Mouse (Mus musculus) limb, embryonic 11.5 days (tissue): ENCODE data around the gene Cyp1a1. TPM values are rescaled to one million over a fixed set of nuclear protein-coding genes. Genes with fewer than 3 reads are reported as not detected.

Experiments used
- ATAC-seq: fragments of 200-750 bp; cut with Nextera tagmentation; 2 replicates; pipeline ENCODE4 v1.8.0; 2017; ENCODE audit warnings: low read depth; ENCODE audit not compliant: insufficient number of reproducible peaks, low FRiP score, low TSS enrichment
- DNase-seq: peaks from one replicate; pipeline ENCODE4 v3.0.0-alpha.2; 2015; ENCODE audit warnings: low spot score
- H3K27ac ChIP-seq: fragments of 300-500 bp; sonication (generic); replicated peaks from 2 replicates; pipeline ENCODE4 v1.5.1; 2014; ENCODE audit warnings: low read depth, mild to moderate bottlenecking, low read length
- H3K27me3 ChIP-seq: fragments of 300-500 bp; sonication (generic); 2 replicates; pipeline ENCODE4 v1.6.1; 2014; ENCODE audit warnings: mild to moderate bottlenecking, low read length, mixed read lengths; ENCODE audit not compliant: control insufficient read depth, insufficient read depth
- H3K36me3 ChIP-seq: fragments of 300-500 bp; sonication (generic); 2 replicates; pipeline ENCODE4 v1.6.1; 2014; ENCODE audit warnings: mild to moderate bottlenecking, low read length, moderate library complexity, mixed read lengths; ENCODE audit not compliant: control insufficient read depth, insufficient read depth
- H3K4me1 ChIP-seq: fragments of 300-500 bp; sonication (generic); 2 replicates; pipeline ENCODE4 v1.6.1; 2014; ENCODE audit warnings: low read length, mixed read lengths; ENCODE audit not compliant: control insufficient read depth, insufficient read depth
- H3K4me2 ChIP-seq: fragments of 300-500 bp; sonication (generic); 2 replicates; pipeline ENCODE4 v1.6.1; 2014; ENCODE audit warnings: low read depth, mild to moderate bottlenecking, moderate library complexity; ENCODE audit not compliant: severe bottlenecking
- H3K4me3 ChIP-seq: fragments of 300-500 bp; sonication (generic); 2 replicates; pipeline ENCODE4 v1.5.1; 2014; ENCODE audit warnings: low read depth, low read length
- H3K9ac ChIP-seq: fragments of 300-500 bp; sonication (generic); 2 replicates; pipeline ENCODE4 v1.6.1; 2014; ENCODE audit warnings: mild to moderate bottlenecking, low read length
- H3K9me3 ChIP-seq: fragments of 300-500 bp; sonication (generic); 2 replicates; pipeline ENCODE4 v1.6.1; 2016; ENCODE audit warnings: low read length; ENCODE audit not compliant: control insufficient read depth
- WGBS: fragments of 180-500 bp; shearing (Covaris S2); extraction: QIAGEN DNeasy Blood & Tissue Kit; methylation state at CpG from one replicate; pipeline ENCODE4 v1.1.7; 2014; 5-methylcytosine and 5-hydroxymethylcytosine counted together
- polyA plus RNA-seq: library from polyadenylated mRNA; unstranded; fragments of >200 nt; fragmentation: Nextera tagmentation; extraction: Ambion mirVana; gene quantifications from 2 replicates; pipeline ENCODE4 v1.2.1, GENCODE M21; 2014

Gene Cyp1a1
- polyA plus RNA-seq, 1 experiment from 2014 or later, result not detected

DNA sequence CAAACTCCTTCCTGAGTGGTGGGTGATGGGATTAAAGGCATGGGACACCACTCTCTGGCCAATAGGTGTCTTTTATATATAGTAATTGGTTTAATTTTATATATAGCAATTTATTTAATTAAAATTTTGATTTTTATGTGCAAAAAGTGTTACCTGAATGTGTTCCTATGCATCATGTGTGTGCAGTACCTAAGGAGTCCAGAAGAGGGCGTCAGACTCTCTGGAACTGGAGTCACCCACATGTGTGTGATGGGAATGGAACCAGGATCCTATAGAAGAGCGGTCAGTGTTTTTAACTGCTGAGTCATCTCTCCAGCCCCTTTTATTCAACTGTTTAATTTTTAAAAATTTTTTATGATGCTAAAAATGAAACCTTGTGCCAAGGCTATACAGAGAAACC is 24.5 kb downstream of the Cyp1a1 start:
- no peak overlapping the region for H3K4me2 ChIP-seq
- ATAC-seq (no peak), DNase-seq (no peak)
- H3K9ac ChIP-seq, result no peak overlapping the region
- peaks cover 6% of the 10 kb centered on the region; the same call in 1 of the 2 replicates for H3K4me1 ChIP-seq
- 83% methylated on average over 2 of the region's 2 CpGs for WGBS
- H3K36me3 ChIP-seq, result peaks cover 12% of the 10 kb centered on the region; the same call in 1 of the 2 replicates
- no peaks in the 10 kb centered on the region for H3K27me3 ChIP-seq
- no peak overlapping the region for H3K27ac ChIP-seq
- no peaks in the 10 kb centered on the region for H3K9me3 ChIP-seq
- no peak overlapping the region for H3K4me3 ChIP-seq

DNA sequence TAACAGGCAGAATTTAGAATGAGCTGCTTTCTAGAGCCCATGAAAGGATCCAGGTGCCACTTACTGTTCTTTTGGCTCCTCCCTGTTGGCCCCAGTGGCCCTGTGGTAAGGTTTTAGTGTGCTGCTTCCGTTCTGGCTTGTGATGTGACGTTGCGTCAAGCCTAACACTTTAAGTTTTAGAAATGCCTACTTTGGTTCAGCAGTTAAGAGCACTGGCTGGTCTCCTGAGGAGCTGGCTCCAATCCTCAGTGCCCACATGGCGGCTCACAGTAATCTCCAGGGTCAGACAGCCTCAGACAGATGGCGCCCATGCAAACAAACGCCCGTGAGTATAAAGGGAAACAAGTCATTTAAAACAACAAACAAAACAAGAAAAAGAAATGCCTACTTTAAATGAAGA is 30.7 kb downstream of the Cyp1a1 start:
- H3K9me3 ChIP-seq, result no peaks in the 10 kb centered on the region
- no peak overlapping the region for H3K4me2 ChIP-seq
- WGBS, result 91% methylated on average over 7 of the region's 7 CpGs
- H3K4me1 ChIP-seq, result no peaks in the 10 kb centered on the region
- H3K27me3 ChIP-seq, result no peaks in the 10 kb centered on the region
- no peak overlapping the region for H3K4me3 ChIP-seq
- ATAC-seq (no peak), DNase-seq (no peak)
- no peak overlapping the region for H3K9ac ChIP-seq
- H3K36me3 ChIP-seq, result peaks cover 17% of the 10 kb centered on the region
- no peak overlapping the region for H3K27ac ChIP-seq

DNA sequence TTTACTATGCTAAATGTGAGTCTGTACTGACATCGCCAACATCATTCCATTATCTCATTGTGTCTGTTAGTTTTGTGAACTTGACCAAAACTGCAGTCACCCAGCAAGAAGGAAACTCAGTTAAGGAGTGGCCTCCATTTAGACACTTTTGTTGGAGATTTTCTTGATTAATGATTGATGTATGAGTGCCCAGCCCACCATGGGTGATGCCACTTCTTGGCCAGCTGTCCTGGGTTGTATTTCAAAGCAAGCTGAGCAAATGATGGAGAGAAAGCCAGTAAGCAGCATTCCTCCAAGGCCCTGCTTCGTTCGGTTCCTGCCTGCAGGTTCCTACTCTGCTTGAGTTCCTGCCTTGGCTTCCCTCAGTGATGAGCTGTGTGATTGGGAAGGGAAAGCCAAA is 33.0 kb downstream of the Cyp1a1 start:
- Histone ChIP-seq H3K27ac (no peak overlapping the region), H3K9me3 (no peaks in the 10 kb centered on the region), H3K4me3 (no peak overlapping the region), H3K9ac (no peak overlapping the region), H3K4me2 (no peak overlapping the region), H3K36me3 (peaks cover 17% of the 10 kb centered on the region), H3K4me1 (no peaks in the 10 kb centered on the region), H3K27me3 (no peaks in the 10 kb centered on the region)
- ATAC-seq, result no peak
- 95% methylated on average over 3 of the region's 3 CpGs for WGBS
- no peak for DNase-seq

DNA sequence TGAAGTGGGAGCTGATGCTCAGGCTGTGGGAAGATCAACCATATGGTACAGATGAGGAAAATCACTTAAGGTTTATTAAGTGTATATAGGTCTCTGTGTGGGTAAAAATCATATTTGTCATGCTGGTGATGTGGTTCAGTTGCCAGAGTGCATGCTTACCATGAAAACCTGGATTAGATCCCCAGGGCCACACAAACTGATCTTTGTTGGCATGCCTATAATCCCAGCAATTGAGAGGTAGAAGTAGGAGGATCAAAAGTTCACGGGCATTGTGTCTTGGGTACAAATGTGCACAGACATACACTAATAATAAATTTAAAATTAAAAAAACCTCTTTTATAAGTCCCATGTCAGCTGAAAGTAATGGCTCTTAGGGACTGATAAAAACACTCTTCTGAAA is 34.6 kb downstream of the Cyp1a1 start:
- Histone ChIP-seq H3K27me3 (no peaks in the 10 kb centered on the region), H3K4me2 (no peak overlapping the region), H3K4me3 (no peak overlapping the region), H3K4me1 (no peaks in the 10 kb centered on the region), H3K9me3 (no peaks in the 10 kb centered on the region), H3K9ac (no peak overlapping the region), H3K36me3 (peaks cover 13% of the 10 kb centered on the region), H3K27ac (no peak overlapping the region)
- ATAC-seq (no peak), DNase-seq (no peak)
- WGBS, result 92% methylated on average over 1 of the region's 1 CpGs

DNA sequence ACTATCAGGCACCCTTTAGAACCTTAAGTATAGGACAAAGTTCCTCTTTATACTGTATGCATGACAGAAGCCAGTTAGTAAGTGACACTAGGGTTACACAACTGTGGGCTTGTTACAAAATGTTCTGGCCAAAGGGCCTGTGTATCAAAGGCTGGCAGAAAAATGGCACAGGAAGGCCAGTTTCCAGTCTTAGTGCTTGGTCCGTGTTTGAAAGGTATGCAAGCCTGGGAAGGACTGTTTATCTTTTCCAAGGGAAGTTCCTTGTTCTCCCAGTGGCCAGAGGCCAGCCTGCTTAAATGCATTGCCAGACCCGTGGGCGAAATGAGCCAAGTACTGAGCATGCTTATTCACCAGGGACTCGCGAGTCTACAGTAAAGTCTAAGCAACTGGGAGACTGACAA is 35.6 kb downstream of the Cyp1a1 start:
- Histone ChIP-seq H3K9me3 (no peaks in the 10 kb centered on the region), H3K36me3 (peaks cover 10% of the 10 kb centered on the region), H3K9ac (no peak overlapping the region), H3K4me2 (no peak overlapping the region), H3K4me3 (no peak overlapping the region), H3K27ac (no peak overlapping the region), H3K4me1 (no peaks in the 10 kb centered on the region), H3K27me3 (no peaks in the 10 kb centered on the region)
- ATAC-seq (no peak), DNase-seq (no peak)
- WGBS, result 78% methylated on average over 5 of the region's 5 CpGs

DNA sequence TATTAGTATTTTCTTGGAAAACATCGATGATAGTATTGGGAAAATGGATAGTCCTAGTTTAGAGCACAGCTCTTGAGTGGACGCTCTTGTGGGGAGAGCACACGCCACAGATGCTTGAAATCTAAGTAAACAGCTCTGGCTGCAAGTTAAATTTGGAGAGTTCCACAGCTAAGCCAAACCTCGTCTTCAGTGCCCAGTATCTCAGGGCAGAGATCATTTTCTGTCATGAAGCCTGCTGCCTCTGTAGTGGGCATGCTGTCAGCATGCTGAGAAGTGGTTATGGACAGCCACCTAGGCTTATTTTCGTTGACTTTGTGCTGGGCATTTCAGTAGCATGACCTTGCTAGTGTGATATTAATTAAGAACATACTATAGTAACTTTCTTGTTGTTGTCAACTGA is 36.1 kb downstream of the Cyp1a1 start:
- Histone ChIP-seq H3K4me3 (no peak overlapping the region), H3K9ac (no peak overlapping the region), H3K4me2 (no peak overlapping the region), H3K27me3 (no peaks in the 10 kb centered on the region), H3K27ac (no peak overlapping the region), H3K9me3 (no peaks in the 10 kb centered on the region), H3K36me3 (peaks cover 8% of the 10 kb centered on the region), H3K4me1 (no peaks in the 10 kb centered on the region)
- DNase-seq (no peak), ATAC-seq (no peak)
- WGBS, result 89% methylated on average over 5 of the region's 5 CpGs

DNA sequence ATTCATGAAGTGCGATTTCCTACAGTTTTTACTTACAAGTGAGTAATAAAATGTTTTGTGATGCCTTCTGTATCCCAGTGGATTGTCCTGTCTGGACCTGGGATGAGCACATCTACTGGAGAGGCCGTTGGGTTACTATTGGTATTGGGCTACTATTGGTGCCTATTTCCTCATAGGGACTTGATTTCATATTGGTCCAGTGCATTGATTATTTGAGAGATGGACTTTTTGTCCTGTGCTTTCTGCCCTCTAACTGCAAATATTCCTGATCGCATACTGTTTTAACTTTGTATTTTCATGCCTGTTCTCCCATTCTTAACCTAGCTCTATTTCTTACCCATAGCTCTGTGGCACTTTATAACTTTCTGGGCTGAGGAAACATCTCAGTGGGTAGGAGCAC is 37.0 kb downstream of the Cyp1a1 start:
- no peaks in the 10 kb centered on the region for H3K27me3 ChIP-seq
- H3K4me1 ChIP-seq, result no peaks in the 10 kb centered on the region
- H3K27ac ChIP-seq, result no peak overlapping the region
- ATAC-seq (no peak), DNase-seq (no peak)
- H3K9me3 ChIP-seq, result no peaks in the 10 kb centered on the region
- H3K36me3 ChIP-seq, result peaks cover 8% of the 10 kb centered on the region
- no peak overlapping the region for H3K4me2 ChIP-seq
- 92% methylated on average over 3 of the region's 3 CpGs for WGBS
- no peak overlapping the region for H3K9ac ChIP-seq
- H3K4me3 ChIP-seq, result no peak overlapping the region

DNA sequence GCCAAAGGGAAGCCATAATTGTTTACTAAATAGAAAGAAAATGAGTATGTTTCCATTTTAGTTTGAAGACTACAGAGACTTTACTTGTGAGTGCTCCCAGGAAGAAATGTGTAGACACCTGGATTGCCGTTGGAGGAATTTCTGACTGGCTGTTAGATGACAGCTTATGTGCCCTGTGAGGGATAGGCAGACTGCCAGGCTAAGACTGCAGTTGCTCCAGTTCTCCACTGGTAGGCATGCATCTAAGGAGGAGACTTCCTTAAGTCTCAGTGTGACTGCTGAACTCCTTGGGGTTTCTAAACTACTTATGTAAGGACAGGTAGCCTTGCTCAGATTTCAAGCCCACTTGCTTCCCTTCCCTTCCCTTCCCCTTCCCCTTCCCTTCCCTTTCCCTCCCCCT is 40.6 kb downstream of the Cyp1a1 start:
- ATAC-seq (no peak), DNase-seq (no peak)
- Histone ChIP-seq H3K9ac (no peak overlapping the region), H3K36me3 (peaks cover 6% of the 10 kb centered on the region), H3K4me2 (no peak overlapping the region), H3K27me3 (no peaks in the 10 kb centered on the region), H3K9me3 (no peaks in the 10 kb centered on the region), H3K4me1 (no peaks in the 10 kb centered on the region), H3K4me3 (no peak overlapping the region), H3K27ac (no peak overlapping the region)
- WGBS, result 100% methylated on average over 1 of the region's 1 CpGs

DNA sequence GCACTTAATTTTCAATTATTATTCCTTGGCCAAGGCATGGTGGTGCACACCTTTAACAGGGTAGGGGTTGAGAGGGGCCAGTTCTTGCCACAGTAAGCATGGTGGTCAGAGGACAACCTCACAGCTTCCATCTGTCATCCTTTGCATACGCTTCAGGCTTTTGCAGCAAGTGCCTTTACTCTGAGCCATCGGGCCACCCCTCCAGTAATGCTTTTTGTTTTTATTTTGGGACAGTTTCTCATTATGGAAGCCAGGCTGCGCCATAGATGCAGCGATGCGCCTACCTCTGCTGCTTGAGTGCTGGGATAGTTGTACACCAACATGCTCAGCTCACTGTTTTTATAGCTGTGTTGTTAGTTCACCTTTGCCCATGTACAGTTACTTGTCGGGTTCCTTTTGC is 45.9 kb downstream of the Cyp1a1 start:
- 92% methylated on average over 6 of the region's 6 CpGs for WGBS
- ATAC-seq (no peak), DNase-seq (no peak)
- Histone ChIP-seq H3K27ac (no peak overlapping the region), H3K4me2 (no peak overlapping the region), H3K4me1 (no peaks in the 10 kb centered on the region), H3K27me3 (no peaks in the 10 kb centered on the region), H3K4me3 (no peak overlapping the region), H3K9me3 (no peaks in the 10 kb centered on the region), H3K36me3 (no peaks in the 10 kb centered on the region; the same call in 1 of the 2 replicates), H3K9ac (no peak overlapping the region)
